Comparison of ENCODE assay signal across 8 mouse cellular contexts in the genomic region with DNA sequence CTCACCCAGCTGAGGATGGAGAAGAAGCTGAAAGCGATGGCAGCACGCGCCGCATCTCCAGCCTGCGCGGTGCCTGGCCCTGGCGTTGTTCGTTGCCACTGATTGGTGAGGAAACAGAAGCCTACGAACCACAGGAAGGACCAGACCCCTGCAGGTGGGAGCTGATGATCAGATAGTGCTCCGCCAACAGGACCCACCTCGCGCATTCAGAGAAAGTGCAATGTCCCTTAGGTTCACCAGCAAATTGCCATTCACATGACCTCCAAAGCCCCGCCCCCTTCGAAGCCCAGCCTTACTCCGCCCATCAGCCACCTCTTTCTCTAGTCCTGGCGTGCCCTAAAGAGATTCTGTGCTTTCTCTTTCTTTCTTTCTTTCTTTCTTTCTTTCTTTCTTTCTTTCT. TPM values are rescaled to one million over a fixed set of nuclear protein-coding genes. Genes with fewer than 3 reads are reported as not detected.
DNase-seq lines count a peak whose midpoint lies in the region; ATAC-seq and TF ChIP-seq lines count a peak whose summit lies in the region.

No protein-coding gene starts in this region.

- no peak for ATAC-seq in heart, embryonic 11.5 days (replicated peaks; ENCODE audit: insufficient number of reproducible peaks, low FRiP score, low TSS enrichment)
- peak; percentile 41 for ATAC-seq in inflammation-experienced regulatory T-cells, adult 6 months
- peak; percentile 64; the same call in 1 of the 2 replicates for ATAC-seq in liver, embryonic 14.5 days (ENCODE audit: insufficient read depth)

- no peak for DNase-seq in heart, adult 8-10 months (ENCODE audit: low spot score)
- peak; percentile 45 for DNase-seq in embryo, embryonic 9.5 days (ENCODE audit: extremely low spot score)
- peak in 1 of 3 experiments; percentile 61 for DNase-seq in liver, embryonic 14.5 days (ENCODE audit: low read depth in 3 of 3, low spot score in 3 of 3)
- no peak for DNase-seq in ovary, postnatal 14 days (ENCODE audit: low spot score)
- no peak for DNase-seq in MN1 (ENCODE audit: low spot score)

- peak overlapping the region; percentile 16; the same call in 1 of the 2 replicates for H3K4me3 ChIP-seq in heart, embryonic 11.5 days (ENCODE audit: low read depth, low read length)
- H3K4me3 ChIP-seq in liver, embryonic 14.5 days (ENCODE audit: insufficient read depth in 1 of 2, low read depth in 2 of 2, low read length in 2 of 2) = no peak overlapping the region
- peak overlapping the region; percentile 24 for H3K4me3 ChIP-seq in small intestine, adult 2 months (ENCODE audit: low read depth, low read length)

- 15% methylated on average over 16 of the region's 16 CpGs for WGBS in heart, embryonic 11.5 days (ENCODE audit: insufficient replicate concordance)
- 37% methylated on average over 16 of the region's 16 CpGs for WGBS in liver, embryonic 14.5 days (ENCODE audit: insufficient replicate concordance)
- 50% methylated on average over 16 of the region's 16 CpGs for WGBS in small intestine, adult 2 months

- TF ChIP-seq POLR2A in small intestine, adult 2 months (IDR thresholded peaks at IDR 0.05; ENCODE audit: low read depth, low read length) = no peak

- no peak for TF ChIP-seq CTCF in liver, embryonic 14.5 days (IDR thresholded peaks at IDR 0.05; ENCODE audit: low read depth)
- TF ChIP-seq CTCF in small intestine, adult 2 months (IDR thresholded peaks at IDR 0.05; ENCODE audit: extremely low read depth, insufficient read length, insufficient replicate concordance, low read depth, low read length) = no peak

- H3K4me2 ChIP-seq in heart, embryonic 11.5 days = peak overlapping the region; percentile 38
- peak overlapping the region; percentile 23; the same call in 1 of the 2 replicates for H3K4me2 ChIP-seq in liver, embryonic 14.5 days (ENCODE audit: low read depth)

- H3K9me3 ChIP-seq in heart, embryonic 11.5 days (replicated peaks; ENCODE audit: control insufficient read depth, low read length) = no peaks in the 10 kb centered on the region
- no peaks in the 10 kb centered on the region for H3K9me3 ChIP-seq in liver, embryonic 14.5 days (ENCODE audit: control insufficient read depth, low read length)

- H3K4me1 ChIP-seq in heart, embryonic 11.5 days (ENCODE audit: control insufficient read depth, insufficient read depth, low read length) = peaks cover 8% of the 10 kb centered on the region
- H3K4me1 ChIP-seq in liver, embryonic 14.5 days (replicated peaks; ENCODE audit: control insufficient read depth in 2 of 2, insufficient read depth in 2 of 2, low read length in 1 of 2) = peaks cover 3 to 10% of the 10 kb centered on the region in 2 experiments
- peaks cover 13% of the 10 kb centered on the region for H3K4me1 ChIP-seq in small intestine, adult 2 months (ENCODE audit: control insufficient read depth, insufficient read depth, insufficient read length, low read length)

- no peak for TF ChIP-seq EP300 in liver, embryonic 14.5 days (IDR thresholded peaks at IDR 0.05; ENCODE audit: low read depth)

- no peak overlapping the region for H3K27ac ChIP-seq in heart, embryonic 11.5 days (ENCODE audit: low read depth, low read length)
- no peak overlapping the region for H3K27ac ChIP-seq in liver, embryonic 14.5 days
- no peak overlapping the region for H3K27ac ChIP-seq in small intestine, adult 2 months (ENCODE audit: insufficient read depth, low read depth, low read length)

- H3K9ac ChIP-seq in heart, embryonic 11.5 days (ENCODE audit: low read depth, low read length) = no peak overlapping the region
- no peak overlapping the region for H3K9ac ChIP-seq in liver, embryonic 14.5 days (replicated peaks)

- H3K36me3 ChIP-seq in heart, embryonic 11.5 days (ENCODE audit: control insufficient read depth, insufficient read depth, low read length) = no peaks in the 10 kb centered on the region
- H3K36me3 ChIP-seq in liver, embryonic 14.5 days (replicated peaks; ENCODE audit: control insufficient read depth, insufficient read depth, low read depth) = no peaks in the 10 kb centered on the region
- peaks cover 8% of the 10 kb centered on the region for H3K36me3 ChIP-seq in small intestine, adult 2 months (ENCODE audit: control insufficient read depth, insufficient read depth, low read length)

- H3K27me3 ChIP-seq in heart, embryonic 11.5 days (ENCODE audit: control insufficient read depth, insufficient read depth, low read length) = peaks cover 45% of the 10 kb centered on the region
- H3K27me3 ChIP-seq in liver, embryonic 14.5 days (ENCODE audit: control insufficient read depth, insufficient read depth, low read length) = peaks cover 41% of the 10 kb centered on the region
- H3K27me3 ChIP-seq in small intestine, adult 2 months (ENCODE audit: control insufficient read depth, insufficient read depth, low read length) = peaks cover 17% of the 10 kb centered on the region

RNA-seq across cellular contexts. Expression of gene Syngr3, which starts 3.2 kb away (rescaled TPM):
- 0.39 and 0.65 TPM in 2 replicates for polyA plus RNA-seq in heart, embryonic 11.5 days (2014; fragmentation: Nextera tagmentation; extraction: Ambion mirVana)
- total RNA-seq in heart, adult 8-10 months (2022) = under 1 TPM in 2 of 4 experiments, not detected in 2; 0.14 to 0.24 TPM
- polyA plus RNA-seq in inflammation-experienced regulatory T-cells, adult 6 months (2017; shearing (Covaris generic)) = 1 to 10 TPM in 2 of 3 experiments, under 1 TPM in 1; 0.51 to 5.4 (median 1.7) TPM
- 0.06 and 0.14 TPM in 2 replicates for polyA plus RNA-seq in liver, embryonic 14.5 days (2012; rRNA removed)
- polyA plus RNA-seq in liver, embryonic 14.5 days (2014; fragmentation: Nextera tagmentation; extraction: Ambion mirVana) = 0.08 TPM in 1 of 2 replicates, not detected in the other
- 1.2 and 1.3 TPM in 2 replicates for polyA plus RNA-seq in small intestine, adult 2 months (2012; rRNA removed)

RNA-seq across cellular contexts. Expression of gene Gfer, which starts 9.4 kb away (rescaled TPM):
- polyA plus RNA-seq in heart, embryonic 11.5 days (2014; fragmentation: Nextera tagmentation; extraction: Ambion mirVana) = 36.7 and 39.0 TPM in 2 replicates
- total RNA-seq in heart, adult 8-10 months (2022) = 10 to 100 TPM; 20.0 to 22.2 (median 21.1) TPM
- polyA plus RNA-seq in inflammation-experienced regulatory T-cells, adult 6 months (2017; shearing (Covaris generic)) = 10 to 100 TPM; 10.2 to 18.4 (median 13.1) TPM
- 13.9 and 19.5 TPM in 2 replicates for polyA plus RNA-seq in liver, embryonic 14.5 days (2012; rRNA removed)
- polyA plus RNA-seq in liver, embryonic 14.5 days (2014; fragmentation: Nextera tagmentation; extraction: Ambion mirVana) = 30.2 and 32.3 TPM in 2 replicates
- 22.8 and 35.9 TPM in 2 replicates for polyA plus RNA-seq in small intestine, adult 2 months (2012; rRNA removed)

RNA-seq across cellular contexts. Expression of gene Noxo1, which starts 9.5 kb away (rescaled TPM):
- polyA plus RNA-seq in heart, embryonic 11.5 days (2014; fragmentation: Nextera tagmentation; extraction: Ambion mirVana) = 0.49 and 1.1 TPM in 2 replicates
- under 1 TPM; 0.49 to 0.84 (median 0.58) TPM for total RNA-seq in heart, adult 8-10 months (2022)
- polyA plus RNA-seq in inflammation-experienced regulatory T-cells, adult 6 months (2017; shearing (Covaris generic)) = 1 to 10 TPM; 1.8 to 3.5 (median 2.7) TPM
- polyA plus RNA-seq in liver, embryonic 14.5 days (2012; rRNA removed) = 0.87 and 0.97 TPM in 2 replicates
- 0.25 and 0.30 TPM in 2 replicates for polyA plus RNA-seq in liver, embryonic 14.5 days (2014; fragmentation: Nextera tagmentation; extraction: Ambion mirVana)
- polyA plus RNA-seq in small intestine, adult 2 months (2012; rRNA removed) = 57.7 and 115 TPM in 2 replicates

RNA-seq across cellular contexts. Expression of gene Zfp598, which starts 17.0 kb away (rescaled TPM):
- 19.7 and 22.0 TPM in 2 replicates for polyA plus RNA-seq in heart, embryonic 11.5 days (2014; fragmentation: Nextera tagmentation; extraction: Ambion mirVana)
- 10 to 100 TPM; 14.3 to 17.0 (median 15.9) TPM for total RNA-seq in heart, adult 8-10 months (2022)
- polyA plus RNA-seq in inflammation-experienced regulatory T-cells, adult 6 months (2017; shearing (Covaris generic)) = 1 to 10 TPM; 4.1 to 5.8 (median 5.4) TPM
- 21.3 and 23.8 TPM in 2 replicates for polyA plus RNA-seq in liver, embryonic 14.5 days (2012; rRNA removed)
- polyA plus RNA-seq in liver, embryonic 14.5 days (2014; fragmentation: Nextera tagmentation; extraction: Ambion mirVana) = 10.7 and 14.5 TPM in 2 replicates
- 41.1 and 85.8 TPM in 2 replicates for polyA plus RNA-seq in small intestine, adult 2 months (2012; rRNA removed)

RNA-seq across cellular contexts. Expression of gene Tbl3, which starts 20.9 kb away (rescaled TPM):
- polyA plus RNA-seq in heart, embryonic 11.5 days (2014; fragmentation: Nextera tagmentation; extraction: Ambion mirVana) = 50.9 and 54.8 TPM in 2 replicates
- total RNA-seq in heart, adult 8-10 months (2022) = 10 to 100 TPM; 14.4 to 21.6 (median 17.3) TPM
- 10 to 100 TPM; 29.5 to 55.4 (median 32.2) TPM for polyA plus RNA-seq in inflammation-experienced regulatory T-cells, adult 6 months (2017; shearing (Covaris generic))
- polyA plus RNA-seq in liver, embryonic 14.5 days (2012; rRNA removed) = 20.5 and 26.8 TPM in 2 replicates
- polyA plus RNA-seq in liver, embryonic 14.5 days (2014; fragmentation: Nextera tagmentation; extraction: Ambion mirVana) = 31.3 and 33.4 TPM in 2 replicates
- polyA plus RNA-seq in small intestine, adult 2 months (2012; rRNA removed) = 26.0 and 49.6 TPM in 2 replicates

Comparison
In these comparisons a context has a peak if more than half of its experiments do, and no peak if none do; other contexts are left out.
1. H3K4me3 ChIP-seq: peak in heart, embryonic 11.5 days (single experiment) and small intestine, adult 2 months (single experiment); none in liver, embryonic 14.5 days (0 of 2).
2. RNA of gene Noxo1, which starts 9.5 kb away (polyA plus RNA-seq): 57.7 to 115 TPM in small intestine, adult 2 months; 1.8 to 3.5 TPM in inflammation-experienced regulatory T-cells, adult 6 months, 0.25 to 0.97 TPM in liver, embryonic 14.5 days and 0.49 to 1.1 TPM in heart, embryonic 11.5 days; every median in the first group is over 10 times any median in the second.